Mouse (Mus musculus): ENCODE data around the gene 4930438A08Rik.
"Not testable (repeated sequence)": the region's sequence is repeated elsewhere in the genome, so short reads cannot be mapped to it uniquely, and the experiment has no call there.

The 4930438A08Rik gene

DNA sequence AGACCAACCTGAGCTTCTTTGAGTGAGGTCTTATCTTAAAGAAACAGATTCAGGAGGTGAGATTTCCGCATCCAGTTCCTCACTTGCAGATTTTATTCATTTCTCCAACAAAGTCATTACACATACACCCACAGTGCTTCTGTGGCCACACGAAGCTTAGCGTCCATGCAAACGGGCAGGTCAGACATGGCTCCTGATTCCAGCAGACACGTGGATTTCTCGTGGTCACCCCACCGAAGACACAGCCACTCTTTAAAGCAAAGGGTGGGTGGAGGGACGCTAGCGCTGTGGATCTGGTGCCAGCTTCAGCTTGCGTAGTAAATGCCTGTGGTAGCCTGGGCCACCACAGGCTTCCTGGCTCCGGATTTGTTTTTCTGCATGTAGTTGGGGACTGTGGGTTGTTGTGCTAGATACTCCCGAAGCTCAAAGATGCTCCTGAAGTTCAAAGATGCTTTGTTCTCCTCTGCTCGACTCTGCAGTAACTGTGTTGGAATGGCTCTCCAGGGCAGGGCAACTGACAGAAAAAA lies 7.4 kb downstream of the 4930438A08Rik start:
- DNase-seq (ENCODE audit: low spot score in 2 of 2) = no peak

DNA sequence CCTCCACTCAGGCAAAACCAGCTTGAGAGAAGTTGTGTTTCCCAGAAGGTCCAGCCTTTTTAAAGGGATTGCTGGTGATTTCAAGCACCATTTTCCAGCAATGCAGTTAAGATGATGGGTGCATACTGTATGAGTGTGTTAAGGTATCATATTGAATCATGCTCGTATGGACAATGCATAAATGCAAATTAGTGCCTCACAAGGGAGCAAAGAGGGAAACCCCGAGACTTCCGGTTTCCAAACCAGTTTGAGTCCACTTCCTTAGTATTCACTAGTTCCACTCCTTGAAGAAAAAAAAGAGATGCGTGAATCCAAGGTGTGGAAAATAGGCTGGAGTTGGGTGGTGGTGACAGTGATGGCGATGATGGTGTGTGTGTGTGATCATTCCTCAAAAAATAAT lies 7.9 kb downstream of the 4930438A08Rik start:
- no peak for DNase-seq (ENCODE audit: low spot score in 2 of 2)

DNA sequence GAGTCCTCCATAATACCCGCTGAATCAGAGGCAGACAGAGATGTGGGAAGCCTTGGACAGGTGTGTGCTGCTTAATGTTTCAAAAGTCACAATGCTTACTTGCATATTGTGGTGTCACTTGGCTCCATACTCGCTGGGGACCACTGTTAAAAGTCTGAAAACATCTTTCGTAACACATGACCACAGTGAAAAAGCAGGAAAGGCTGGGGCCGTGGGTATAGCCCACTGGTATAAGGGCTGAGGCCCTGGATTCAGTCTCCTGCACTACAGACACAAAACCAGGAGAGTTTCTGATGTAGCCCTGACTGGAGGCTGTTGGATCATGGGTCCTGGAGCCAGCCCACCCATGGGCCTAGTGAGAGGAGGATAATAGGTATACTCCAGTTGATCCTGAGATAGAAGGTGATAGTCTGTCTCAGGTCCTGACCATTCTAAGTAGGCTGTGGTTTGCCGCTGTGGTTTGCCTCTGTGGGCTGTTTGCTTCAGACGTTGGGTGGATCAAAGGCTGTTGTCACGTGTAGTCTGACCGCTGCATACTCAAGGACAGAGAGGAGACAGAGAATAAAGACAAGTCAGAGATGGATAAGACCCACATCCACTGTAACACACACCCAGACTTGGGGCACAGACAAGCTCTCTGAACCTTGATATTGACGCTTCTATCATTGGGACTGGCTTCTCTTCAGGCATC lies 15.5 kb downstream of the 4930438A08Rik start:
- DNase-seq (ENCODE audit: low spot score in 2 of 2) = no peak

DNA sequence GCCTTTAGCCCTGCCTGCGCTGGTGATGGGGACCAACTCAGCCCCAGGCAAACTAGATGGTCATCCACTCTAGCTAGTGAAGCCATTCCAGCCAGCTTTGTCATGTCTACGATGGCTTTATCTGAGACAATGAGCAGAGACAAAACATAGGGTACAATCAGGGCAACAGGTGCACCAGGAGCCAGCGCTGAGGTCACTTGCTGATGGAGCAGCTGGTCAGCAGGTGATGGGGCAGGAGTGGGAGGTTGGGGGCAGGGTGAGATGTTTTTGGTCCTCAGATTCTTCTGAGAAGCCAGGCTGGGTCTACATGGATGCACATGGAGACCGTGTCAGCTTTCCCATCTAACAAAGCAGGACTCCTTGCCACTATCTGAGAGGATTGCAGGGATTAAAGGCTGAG lies 16.2 kb downstream of the 4930438A08Rik start:
- DNase-seq (ENCODE audit: low spot score in 2 of 2) = no peak

DNA sequence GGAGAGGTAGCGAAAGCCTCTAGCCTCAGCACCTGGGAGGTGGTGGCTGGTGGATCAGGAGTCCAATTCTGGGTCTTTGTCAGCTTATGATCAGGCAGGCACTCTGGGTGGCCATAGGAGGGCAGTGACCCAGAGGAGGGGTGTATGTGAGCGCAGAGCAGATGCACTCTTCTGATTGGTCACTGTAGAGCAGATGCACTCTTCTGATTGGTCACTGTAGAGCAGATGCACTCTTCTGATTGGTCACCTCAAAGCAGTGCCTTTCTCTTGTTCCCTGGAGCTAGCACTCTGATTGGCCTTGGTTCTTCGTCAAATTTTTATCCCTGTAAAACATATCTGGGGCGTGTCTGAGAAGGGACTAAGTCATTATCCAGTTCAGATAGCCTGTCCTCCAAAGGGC lies 18.2 kb downstream of the 4930438A08Rik start:
- DNase-seq (ENCODE audit: low spot score in 2 of 2) = no peak

DNA sequence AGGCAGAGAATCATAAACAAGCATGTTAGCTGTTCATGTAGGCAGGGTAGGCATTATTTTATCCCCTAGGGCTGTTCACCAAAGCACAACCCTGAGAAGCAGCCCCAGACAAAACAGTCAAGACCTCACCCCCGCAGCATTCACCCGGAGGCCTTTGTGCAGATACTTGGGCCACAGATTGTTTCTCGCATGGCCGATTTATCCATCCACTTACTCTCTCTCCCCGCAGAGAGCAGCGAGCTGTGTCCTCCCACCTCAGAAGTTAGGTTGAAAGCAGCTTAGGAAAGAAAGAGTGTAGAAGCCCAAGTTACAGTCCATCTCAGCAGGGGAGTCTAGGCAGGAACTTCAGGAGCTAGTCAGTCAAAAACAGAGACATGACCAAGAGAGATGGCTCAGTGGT lies 22.8 kb downstream of the 4930438A08Rik start:
- no peak for DNase-seq (ENCODE audit: low spot score in 2 of 2)

DNA sequence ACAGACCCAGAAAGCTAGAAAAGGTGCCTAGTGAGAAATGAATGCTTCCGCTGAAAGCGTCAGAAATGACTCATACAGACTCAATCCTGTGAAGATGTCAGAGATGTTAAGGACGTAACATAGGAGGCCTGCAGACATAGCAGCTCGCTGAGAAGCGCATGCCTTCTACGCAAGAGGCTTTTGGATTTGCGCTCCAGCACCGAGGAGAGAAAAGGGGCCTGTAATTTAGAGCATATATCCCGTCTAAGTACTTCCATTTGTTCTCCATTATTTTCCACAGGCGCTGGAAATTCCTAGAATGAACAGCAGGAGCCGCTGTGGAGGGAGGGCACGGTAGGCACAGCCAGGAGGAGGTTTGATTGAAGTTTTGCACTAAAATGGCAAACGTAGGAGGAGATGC lies 26.5 kb downstream of the 4930438A08Rik start:
- peak; percentile 66 to 69 for DNase-seq (ENCODE audit: low spot score in 2 of 2)

DNA sequence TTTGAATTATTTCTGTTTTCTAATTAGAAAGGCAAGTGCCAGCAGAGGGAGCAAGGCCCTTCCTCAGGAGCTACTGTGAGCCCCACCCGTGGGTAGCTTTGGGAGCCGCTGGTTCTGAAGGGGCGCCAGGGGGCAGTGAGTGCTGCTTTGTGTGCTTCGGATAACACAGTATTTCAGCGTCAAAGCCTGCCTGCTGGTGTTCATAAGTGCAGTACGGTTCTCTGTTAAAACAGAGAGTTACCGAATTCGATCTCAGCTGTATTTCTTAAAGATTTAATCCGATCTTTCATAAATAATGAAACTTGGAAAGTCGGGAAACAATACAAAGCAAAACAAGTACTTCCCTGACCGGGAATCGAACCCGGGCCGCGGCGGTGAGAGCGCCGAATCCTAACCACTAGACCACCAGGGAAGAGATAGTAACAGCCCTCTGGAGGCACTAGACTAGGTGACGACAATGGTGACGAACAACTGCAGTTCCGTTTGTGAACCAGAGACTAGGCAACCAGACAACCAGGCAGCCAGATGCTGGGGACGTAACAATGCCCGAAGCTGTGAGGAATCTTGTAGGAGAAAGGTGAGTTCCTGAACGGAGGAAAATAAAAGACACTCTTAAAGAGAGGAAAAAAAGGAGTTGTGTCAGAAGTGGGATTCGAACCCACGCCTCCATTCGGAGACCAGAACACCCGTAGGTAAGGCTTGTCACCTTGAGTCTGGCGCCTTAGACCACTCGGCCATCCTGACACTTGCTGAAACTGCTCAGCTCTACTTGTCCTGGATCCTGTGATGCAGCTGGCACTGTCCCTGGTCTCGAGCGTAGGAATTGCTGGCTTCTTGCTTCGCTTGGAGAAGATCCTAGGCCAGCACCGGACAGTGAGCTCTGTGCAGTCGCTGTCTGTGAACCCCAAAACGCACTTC lies 27.5 kb downstream of the 4930438A08Rik start:
- DNase-seq (ENCODE audit: low spot score in 2 of 2) = peak; percentile 90 to 96

DNA sequence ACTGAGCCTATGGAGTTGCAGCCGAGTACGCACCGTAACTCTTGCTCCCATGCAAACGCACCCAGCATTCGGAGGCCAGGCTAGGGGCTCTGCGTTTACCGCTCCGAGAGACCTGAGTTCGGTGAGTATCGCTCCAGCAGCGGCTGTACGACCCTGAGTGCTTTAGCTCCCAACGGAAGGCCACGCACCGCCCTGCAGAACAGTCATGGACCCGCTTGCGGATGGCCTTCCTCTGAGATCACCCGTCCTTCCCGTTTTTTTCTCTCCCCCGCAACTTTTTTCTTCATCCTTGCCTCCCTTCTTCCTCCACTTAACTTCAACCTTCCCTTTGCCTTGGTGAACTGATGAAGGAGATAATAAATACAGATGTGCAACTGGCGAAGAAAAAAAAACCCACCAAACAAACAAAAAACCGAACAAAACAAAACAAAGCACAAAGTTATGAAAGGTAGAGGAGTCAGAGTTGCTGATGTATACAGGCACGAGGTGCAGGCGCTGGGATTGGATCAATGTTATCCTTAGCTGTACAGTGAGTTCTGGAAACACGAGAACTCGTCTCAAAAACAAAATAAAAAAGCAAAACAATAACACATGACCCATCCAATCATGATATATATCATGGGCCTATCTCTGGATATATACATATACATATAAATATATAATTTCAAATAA lies 28.3 kb downstream of the 4930438A08Rik start:
- DNase-seq (ENCODE audit: low spot score in 2 of 2) = no peak

DNA sequence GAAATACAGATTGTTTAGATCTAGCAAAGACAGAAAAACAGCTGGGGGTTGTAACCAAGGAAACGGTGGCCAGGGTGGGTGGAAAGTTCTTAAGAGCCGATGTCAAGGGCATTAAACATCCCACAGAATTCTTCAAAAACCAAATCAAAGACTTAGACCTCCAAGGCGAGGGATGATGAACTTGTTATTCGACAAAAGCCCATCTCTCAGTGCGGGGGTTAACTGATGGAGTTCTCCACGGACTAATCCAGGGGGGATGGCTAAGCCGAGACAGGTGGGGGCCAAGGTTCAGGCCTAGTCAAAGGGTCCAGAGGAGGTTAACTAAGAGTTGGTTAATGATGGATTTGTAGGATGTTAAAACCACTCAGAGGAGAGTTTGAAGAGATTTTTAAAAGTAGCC lies 29.0 kb downstream of the 4930438A08Rik start:
- no peak for DNase-seq (ENCODE audit: low spot score in 2 of 2)

DNA sequence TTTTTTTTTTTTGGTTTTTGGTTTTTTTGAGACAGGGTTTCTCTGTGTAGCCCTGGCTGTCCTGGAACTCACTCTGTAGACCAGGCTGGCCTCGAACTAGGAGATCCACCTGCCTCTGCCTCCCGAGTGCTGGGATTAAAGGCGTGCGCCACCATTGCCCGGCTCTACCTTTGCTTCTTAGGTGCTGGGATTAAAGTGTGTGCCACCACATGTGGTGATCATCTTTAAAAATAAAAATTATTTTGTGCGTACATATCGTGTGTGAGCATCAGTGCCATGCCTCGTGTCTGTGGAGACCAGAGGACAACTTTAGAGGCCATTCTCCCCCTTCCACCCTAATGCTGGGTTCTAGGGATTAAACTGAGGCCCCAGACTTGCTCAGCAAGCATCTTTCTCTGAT lies 30.7 kb downstream of the 4930438A08Rik start:
- DNase-seq (ENCODE audit: low spot score in 2 of 2) = not testable (repeated sequence)

DNA sequence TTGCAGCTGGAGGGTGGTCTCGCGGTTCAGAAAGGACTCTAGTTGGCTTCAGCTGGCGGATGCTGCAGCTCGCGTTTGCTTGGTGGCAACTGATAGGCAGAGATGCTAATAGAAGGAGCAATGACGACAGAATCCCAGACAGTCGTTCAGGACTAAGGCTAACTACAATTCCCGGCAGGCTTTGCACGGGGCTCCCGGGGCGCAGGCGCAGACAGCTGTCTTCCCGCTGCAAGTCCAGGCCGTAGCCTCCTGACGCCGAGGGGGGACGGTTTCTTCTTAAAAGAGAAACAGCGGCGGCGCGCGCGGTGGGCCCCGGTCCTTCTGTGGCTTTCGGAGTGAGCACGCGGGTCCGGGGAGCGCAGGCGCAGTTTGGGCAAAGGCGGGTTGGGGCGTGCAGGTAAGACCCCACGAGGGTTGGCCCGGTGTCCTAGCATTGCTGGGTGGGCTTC lies 32.3 kb downstream of the 4930438A08Rik start, which contains the start of gene Zfp692:
Gene Zfp692 (plus strand): TSS at position 210 of the 449 bp plus-strand sequence.
- DNase-seq (ENCODE audit: low spot score in 2 of 2) = peak; percentile 95 to 96

DNA sequence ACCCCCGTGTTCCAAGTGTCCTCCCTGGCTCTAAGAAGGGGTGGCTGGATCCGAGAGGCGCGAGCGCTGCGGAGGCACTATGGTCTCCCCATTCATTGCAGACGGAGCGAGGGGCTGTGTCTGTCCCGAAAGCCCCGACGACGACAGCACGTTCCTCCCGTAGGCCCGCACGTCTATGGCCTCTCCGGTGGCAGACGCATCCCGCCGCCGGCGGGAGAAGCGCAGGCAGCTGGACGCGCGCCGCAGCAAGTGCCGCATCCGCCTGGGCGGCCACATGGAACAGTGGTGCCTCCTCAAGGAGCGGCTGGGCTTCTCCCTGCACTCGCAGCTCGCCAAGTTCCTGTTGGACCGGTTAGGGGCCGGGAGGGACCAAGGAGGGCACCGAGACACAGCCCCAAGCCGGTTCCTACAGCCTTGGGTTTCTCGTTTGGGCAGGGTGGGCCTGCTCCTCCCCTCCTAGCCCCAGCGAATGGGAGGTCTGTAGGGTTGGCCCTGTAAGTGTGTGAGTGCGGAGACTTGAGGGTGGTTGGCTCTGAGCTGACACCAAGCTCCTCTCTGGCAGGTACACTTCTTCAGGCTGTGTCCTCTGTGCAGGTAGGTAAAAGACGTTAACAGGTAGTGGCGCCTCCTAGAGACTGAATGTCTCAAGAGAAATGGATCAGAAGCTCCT lies 32.9 kb downstream of the 4930438A08Rik start:
- peak in 1 of 2 experiments; percentile 51 for DNase-seq (ENCODE audit: low spot score in 2 of 2)

DNA sequence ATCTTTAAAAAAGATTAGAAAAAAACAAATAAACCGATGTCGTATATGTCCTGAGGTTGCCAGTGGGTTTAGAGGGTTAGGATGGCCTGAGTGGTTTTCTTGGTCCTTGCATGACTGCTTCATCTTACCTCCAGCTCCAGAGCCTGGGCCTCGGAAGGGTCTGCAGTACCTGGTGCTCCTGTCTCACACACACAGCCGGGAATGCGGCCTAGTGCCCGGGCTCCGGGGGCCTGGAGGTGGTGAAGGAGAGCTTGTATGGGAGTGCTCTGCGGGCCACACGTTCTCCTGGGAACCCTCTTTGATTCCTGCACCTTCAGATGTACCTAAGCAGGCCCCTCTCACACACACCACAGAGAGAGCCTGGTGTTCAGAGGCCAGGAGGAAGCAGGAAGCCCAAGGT lies 34.1 kb downstream of the 4930438A08Rik start:
- DNase-seq (ENCODE audit: low spot score in 2 of 2) = no peak

DNA sequence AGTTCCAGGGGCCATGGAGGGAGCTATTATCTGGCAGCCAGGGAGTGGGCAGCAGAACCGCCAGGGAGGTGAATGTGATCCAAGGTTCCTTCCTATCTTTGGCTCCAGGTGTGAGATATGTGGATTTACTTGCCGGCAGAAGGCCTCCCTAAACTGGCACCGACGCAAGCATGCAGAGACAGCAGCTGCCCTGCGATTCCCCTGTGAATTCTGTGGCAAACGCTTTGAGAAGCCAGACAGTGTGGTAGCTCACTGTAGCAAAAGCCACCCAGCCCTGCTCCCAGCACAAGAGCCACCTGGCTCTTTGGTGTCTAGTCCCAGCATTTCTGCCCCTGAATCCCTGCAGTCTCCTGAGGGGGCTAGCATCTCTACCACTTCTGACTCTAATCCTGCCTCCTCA lies 39.5 kb downstream of the 4930438A08Rik start:
- no peak for DNase-seq (ENCODE audit: low spot score in 2 of 2)

DNA sequence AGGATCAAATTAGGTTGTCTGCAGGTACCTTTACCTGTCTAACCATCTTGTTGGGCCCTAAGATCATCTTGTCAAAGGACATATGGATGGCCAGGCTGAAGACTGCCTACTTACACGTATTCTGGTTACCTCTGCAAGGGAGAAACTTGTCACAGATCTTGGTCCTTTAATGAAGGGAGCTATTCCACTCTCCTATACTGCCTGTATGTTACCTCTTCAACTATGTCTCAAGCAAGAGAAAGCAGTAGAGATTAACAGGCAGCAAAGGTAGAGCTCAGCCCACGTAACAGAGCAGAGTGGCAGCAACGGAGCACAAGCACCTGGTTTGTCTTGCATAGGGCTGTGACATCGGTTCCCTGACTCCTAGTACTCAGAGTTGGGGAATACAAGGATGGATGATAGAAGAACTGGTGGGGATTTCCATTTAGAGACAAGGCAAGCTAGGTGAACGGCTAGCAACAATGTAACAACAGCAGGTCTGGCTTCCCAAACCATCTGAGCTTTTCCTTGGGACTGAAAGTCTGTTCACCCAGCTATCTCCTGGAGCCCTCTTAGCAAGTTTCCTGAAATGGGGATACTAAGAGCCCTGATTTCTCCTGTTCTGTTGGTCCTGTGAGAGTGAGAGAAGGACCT lies 41.1 kb downstream of the 4930438A08Rik start:
- DNase-seq (ENCODE audit: low spot score in 2 of 2) = no peak

DNA sequence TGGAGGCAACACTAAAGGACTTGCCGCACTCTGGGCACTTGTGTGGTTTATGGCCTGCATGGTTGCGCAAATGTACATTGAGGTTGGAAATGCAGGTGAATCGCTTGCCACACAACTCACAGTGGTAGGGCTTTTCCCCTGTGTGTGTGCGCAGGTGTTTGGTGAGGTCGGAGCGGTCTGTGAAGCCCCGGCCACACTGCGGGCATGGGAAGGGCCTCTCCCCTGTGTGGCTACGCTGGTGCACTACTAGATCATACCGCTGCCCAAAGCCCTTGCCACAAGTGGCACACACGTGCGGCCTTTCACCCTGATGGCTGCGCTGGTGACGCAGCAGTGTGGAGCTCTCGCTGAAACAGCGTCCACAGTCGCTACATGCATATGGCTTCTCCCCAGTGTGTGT lies 41.7 kb downstream of the 4930438A08Rik start:
- DNase-seq (ENCODE audit: low spot score in 2 of 2) = no peak

DNA sequence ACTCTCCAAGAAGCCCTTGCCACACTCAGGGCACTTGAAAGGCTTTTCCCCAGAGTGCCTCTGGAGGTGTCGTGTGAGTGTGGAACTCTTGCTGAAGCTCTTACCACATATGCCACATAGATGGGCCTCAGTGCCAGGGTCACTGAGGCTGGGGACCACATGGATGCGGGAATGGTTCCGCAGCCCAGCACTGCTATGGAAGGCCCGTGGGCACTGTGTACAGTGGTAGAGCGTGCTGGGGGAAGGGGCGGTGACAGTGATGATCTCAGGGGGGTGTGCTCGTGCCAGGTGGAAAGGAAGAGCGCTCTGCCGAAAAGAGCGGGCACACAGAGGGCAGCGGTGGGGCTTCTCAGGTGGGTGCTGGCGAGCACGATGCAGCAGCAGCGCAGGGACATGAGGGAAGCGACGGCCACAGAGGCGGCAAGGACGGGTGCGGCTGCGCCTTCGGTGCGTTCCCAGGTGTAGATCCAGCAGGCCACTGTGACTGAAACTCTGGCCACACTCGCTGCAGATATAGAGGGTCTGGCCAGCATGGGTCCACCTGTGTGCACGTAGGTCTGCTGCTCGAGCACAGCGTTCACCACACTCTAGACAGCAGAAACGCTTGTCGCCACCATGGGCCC lies 42.3 kb downstream of the 4930438A08Rik start:
- no peak for DNase-seq (ENCODE audit: low spot score in 2 of 2)

DNA sequence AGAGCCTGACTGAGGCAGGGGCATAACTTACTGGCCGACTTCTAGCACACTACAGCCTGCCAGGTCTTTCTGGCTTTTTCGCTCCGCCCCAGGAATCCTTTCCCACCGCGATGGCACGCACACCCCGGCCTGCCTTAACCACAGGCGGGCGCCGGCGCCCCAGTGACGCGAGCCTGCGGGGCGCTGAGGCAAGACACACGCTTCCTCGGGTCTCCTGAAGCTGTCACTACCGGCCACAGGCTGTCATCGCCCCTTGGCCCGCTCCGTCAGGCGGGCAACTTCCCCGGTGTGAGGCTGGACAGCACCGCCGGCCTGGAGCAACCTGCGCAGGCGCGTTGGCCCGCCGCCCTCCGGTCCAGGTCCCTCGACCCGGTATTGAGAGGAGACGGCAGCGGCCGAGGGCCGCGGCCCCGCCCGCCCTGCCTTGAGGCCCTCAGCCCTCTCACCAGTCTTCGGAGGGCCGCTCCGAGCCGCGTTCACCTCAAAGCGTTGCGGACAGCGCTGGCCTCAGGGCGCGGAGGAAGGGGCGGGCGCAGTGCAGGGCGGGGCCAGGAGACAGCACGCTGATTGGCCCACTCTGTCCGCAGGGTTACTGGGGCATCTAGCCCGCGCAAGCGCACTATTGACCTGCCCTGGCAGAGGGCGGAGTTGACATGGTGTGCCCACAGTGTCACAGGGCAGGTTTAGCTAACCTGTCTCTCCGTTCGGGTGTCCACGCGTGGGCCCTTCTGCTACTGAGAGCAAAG lies 48.4 kb downstream of the 4930438A08Rik start:
- peak; percentile 93 to 96 for DNase-seq (ENCODE audit: low spot score in 2 of 2)

Measured in frontal cortex, postnatal 10 days (tissue).